Mouse (Mus musculus): ENCODE measurements around the gene Adamtsl3. TPM values are rescaled to one million over a fixed set of nuclear protein-coding genes. Genes with fewer than 3 reads are reported as not detected.

The Adamtsl3 gene
- polyA plus RNA-seq, 1 experiment: 5.1 TPM

DNA sequence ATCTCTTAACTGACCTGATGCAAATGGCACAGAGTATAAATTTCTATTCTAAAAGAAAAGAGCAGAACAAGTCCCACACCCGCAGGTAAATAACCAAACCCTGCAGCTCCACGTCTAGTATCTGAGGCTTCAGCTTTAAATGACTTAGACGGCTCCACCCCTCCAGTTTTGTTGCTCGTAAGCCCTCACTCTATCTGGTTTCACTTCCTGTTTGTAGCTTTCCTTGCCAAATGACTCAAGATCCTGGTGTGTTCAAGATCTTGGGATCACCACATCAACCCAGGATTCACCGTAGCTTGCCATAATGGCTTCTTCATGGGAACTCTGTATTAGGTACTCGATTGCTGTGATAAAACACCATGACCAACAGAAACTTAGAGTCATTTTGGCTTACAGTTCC, 4.6 kb upstream of the Adamtsl3 start:
- Histone ChIP-seq H3ac (ENCODE audit: control insufficient read depth, insufficient read length, low read depth) (no peak overlapping the region), H3K4me3 (ENCODE audit: insufficient read depth, poor library complexity, severe bottlenecking) (no peak overlapping the region), H3K36me3 (ENCODE audit: control insufficient read depth, insufficient read depth) (no peaks in the 10 kb centered on the region), H3K79me3 (ENCODE audit: low read depth) (no peaks in the 10 kb centered on the region), H3K79me2 (ENCODE audit: control insufficient read depth, insufficient read depth) (no peaks in the 10 kb centered on the region), H3K27me3 (ENCODE audit: control insufficient read depth, insufficient read depth, insufficient read length) (no peaks in the 10 kb centered on the region)
- TF ChIP-seq FOSL1 (IDR thresholded peaks at IDR 0.05; ENCODE audit: insufficient read depth, low read length, poor library complexity, severe bottlenecking) (no peak), USF1 (IDR thresholded peaks at IDR 0.05; ENCODE audit: low read depth) (no peak), MYOD1 (IDR thresholded peaks at IDR 0.05; ENCODE audit: control insufficient read depth, insufficient read length, low read depth) (no peak), CEBPB (IDR thresholded peaks at IDR 0.05; ENCODE audit: low read depth) (no peak)

- Histone ChIP-seq H3K79me2 (ENCODE audit: control insufficient read depth, insufficient read depth) (peaks cover 16% of the 10 kb centered on the region), H3K27me3 (ENCODE audit: control insufficient read depth, insufficient read depth, insufficient read length) (no peaks in the 10 kb centered on the region), H3K79me3 (ENCODE audit: low read depth) (no peaks in the 10 kb centered on the region), H3ac (ENCODE audit: control insufficient read depth, insufficient read length, low read depth) (no peak overlapping the region), H3K36me3 (ENCODE audit: control insufficient read depth, insufficient read depth) (peaks cover 5% of the 10 kb centered on the region), H3K4me3 (ENCODE audit: insufficient read depth, poor library complexity, severe bottlenecking) (no peak overlapping the region)
- TF ChIP-seq CTCF (IDR thresholded peaks at IDR 0.05; ENCODE audit: control insufficient read depth, insufficient read depth, insufficient read length) (no peak), MYOD1 (IDR thresholded peaks at IDR 0.05; ENCODE audit: control insufficient read depth, insufficient read length, low read depth) (no peak), MYOG (IDR thresholded peaks at IDR 0.05; ENCODE audit: control insufficient read depth, extremely low read depth, insufficient read length) (no peak), USF1 (IDR thresholded peaks at IDR 0.05; ENCODE audit: low read depth) (no peak)
These were observed 1.5 kb upstream of the Adamtsl3 start for GRCm38 (mm10) chr7:82334000-82334399.

- Histone ChIP-seq H3K27me3 (ENCODE audit: control insufficient read depth, insufficient read depth, insufficient read length) (no peaks in the 10 kb centered on the region), H3K79me3 (ENCODE audit: low read depth) (peaks cover 2% of the 10 kb centered on the region), H3K79me2 (ENCODE audit: control insufficient read depth, insufficient read depth) (peaks cover 16% of the 10 kb centered on the region), H3K36me3 (ENCODE audit: control insufficient read depth, insufficient read depth) (peaks cover 5% of the 10 kb centered on the region), H3K4me3 (ENCODE audit: insufficient read depth, poor library complexity, severe bottlenecking) (peak overlapping the region; percentile 31), H3ac (ENCODE audit: control insufficient read depth, insufficient read length, low read depth) (peak overlapping the region; percentile 43)
- no peak for TF ChIP-seq FOSL1 (IDR thresholded peaks at IDR 0.05; ENCODE audit: insufficient read depth, low read length, poor library complexity, severe bottlenecking)
- no peak for TF ChIP-seq MYOG (IDR thresholded peaks at IDR 0.05; ENCODE audit: control insufficient read depth, extremely low read depth, insufficient read length)
- TF ChIP-seq MAX (IDR thresholded peaks at IDR 0.05): no peak
- no peak for TF ChIP-seq CTCF (IDR thresholded peaks at IDR 0.05; ENCODE audit: control insufficient read depth, insufficient read depth, insufficient read length)
- no peak for TF ChIP-seq USF1 (IDR thresholded peaks at IDR 0.05; ENCODE audit: low read depth)
- TF ChIP-seq MYOD1 (IDR thresholded peaks at IDR 0.05; ENCODE audit: control insufficient read depth, insufficient read length, low read depth): no peak
- TF ChIP-seq CEBPB (IDR thresholded peaks at IDR 0.05; ENCODE audit: low read depth): no peak
These were observed 638 bp downstream of the Adamtsl3 start for GRCm38 (mm10) chr7:82336132-82336531.

- H3ac ChIP-seq (ENCODE audit: control insufficient read depth, insufficient read length, low read depth): no peak overlapping the region
- H3K27me3 ChIP-seq (ENCODE audit: control insufficient read depth, insufficient read depth, insufficient read length): no peaks in the 10 kb centered on the region
- peaks cover 8% of the 10 kb centered on the region for H3K36me3 ChIP-seq (ENCODE audit: control insufficient read depth, insufficient read depth)
- peaks cover 3% of the 10 kb centered on the region for H3K79me3 ChIP-seq (ENCODE audit: low read depth)
- no peak overlapping the region for H3K4me3 ChIP-seq (ENCODE audit: insufficient read depth, poor library complexity, severe bottlenecking)
- H3K79me2 ChIP-seq (ENCODE audit: control insufficient read depth, insufficient read depth): peaks cover 16% of the 10 kb centered on the region
- TF ChIP-seq FOSL1 (IDR thresholded peaks at IDR 0.05; ENCODE audit: insufficient read depth, low read length, poor library complexity, severe bottlenecking): no peak
- TF ChIP-seq USF1 (IDR thresholded peaks at IDR 0.05; ENCODE audit: low read depth): no peak
- no peak for TF ChIP-seq CTCF (IDR thresholded peaks at IDR 0.05; ENCODE audit: control insufficient read depth, insufficient read depth, insufficient read length)
- no peak for TF ChIP-seq MAX (IDR thresholded peaks at IDR 0.05)
- no peak for TF ChIP-seq CEBPB (IDR thresholded peaks at IDR 0.05; ENCODE audit: low read depth)
- no peak for TF ChIP-seq MYOD1 (IDR thresholded peaks at IDR 0.05; ENCODE audit: control insufficient read depth, insufficient read length, low read depth)
- TF ChIP-seq MYOG (IDR thresholded peaks at IDR 0.05; ENCODE audit: control insufficient read depth, extremely low read depth, insufficient read length): no peak
These were observed 2.6 kb downstream of the Adamtsl3 start for GRCm38 (mm10) chr7:82338121-82338520.

- H3K4me3 ChIP-seq (ENCODE audit: insufficient read depth, poor library complexity, severe bottlenecking): no peak overlapping the region
- H3K79me2 ChIP-seq (ENCODE audit: control insufficient read depth, insufficient read depth): peaks cover 16% of the 10 kb centered on the region
- H3K79me3 ChIP-seq (ENCODE audit: low read depth): peaks cover 3% of the 10 kb centered on the region
- H3K27me3 ChIP-seq (ENCODE audit: control insufficient read depth, insufficient read depth, insufficient read length): no peaks in the 10 kb centered on the region
- TF ChIP-seq USF1 (IDR thresholded peaks at IDR 0.05; ENCODE audit: low read depth) (no peak), CTCF (IDR thresholded peaks at IDR 0.05; ENCODE audit: control insufficient read depth, insufficient read depth, insufficient read length) (no peak), MAX (IDR thresholded peaks at IDR 0.05) (no peak), MYOG (IDR thresholded peaks at IDR 0.05; ENCODE audit: control insufficient read depth, extremely low read depth, insufficient read length) (no peak), FOSL1 (IDR thresholded peaks at IDR 0.05; ENCODE audit: insufficient read depth, low read length, poor library complexity, severe bottlenecking) (no peak), MYOD1 (IDR thresholded peaks at IDR 0.05; ENCODE audit: control insufficient read depth, insufficient read length, low read depth) (no peak), CEBPB (IDR thresholded peaks at IDR 0.05; ENCODE audit: low read depth) (no peak)
- H3ac ChIP-seq (ENCODE audit: control insufficient read depth, insufficient read length, low read depth): no peak overlapping the region
- peaks cover 8% of the 10 kb centered on the region for H3K36me3 ChIP-seq (ENCODE audit: control insufficient read depth, insufficient read depth)
These were observed 3.0 kb downstream of the Adamtsl3 start for GRCm38 (mm10) chr7:82338532-82338931.

- H3K79me2 ChIP-seq (ENCODE audit: control insufficient read depth, insufficient read depth): peaks cover 16% of the 10 kb centered on the region
- H3K79me3 ChIP-seq (ENCODE audit: low read depth): peaks cover 3% of the 10 kb centered on the region
- H3K27me3 ChIP-seq (ENCODE audit: control insufficient read depth, insufficient read depth, insufficient read length): no peaks in the 10 kb centered on the region
- TF ChIP-seq MYOD1 (IDR thresholded peaks at IDR 0.05; ENCODE audit: control insufficient read depth, insufficient read length, low read depth) (no peak), CTCF (IDR thresholded peaks at IDR 0.05; ENCODE audit: control insufficient read depth, insufficient read depth, insufficient read length) (peak; percentile 4), CEBPB (IDR thresholded peaks at IDR 0.05; ENCODE audit: low read depth) (no peak)
- H3K36me3 ChIP-seq (ENCODE audit: control insufficient read depth, insufficient read depth): peaks cover 8% of the 10 kb centered on the region
- H3K4me3 ChIP-seq (ENCODE audit: insufficient read depth, poor library complexity, severe bottlenecking): no peak overlapping the region
- H3ac ChIP-seq (ENCODE audit: control insufficient read depth, insufficient read length, low read depth): no peak overlapping the region
These were observed 3.7 kb downstream of the Adamtsl3 start for GRCm38 (mm10) chr7:82339214-82339613.

All from C2C12 (cell line).